Mouse (Mus musculus) layer of hippocampus, adult 11-12 months (tissue): ENCODE measurements around the gene Hist2h2aa2.

Experiments used
- DNase-seq: peaks from one replicate; pipeline ENCODE4 v3.0.0; 2022; ENCODE audit warnings: low spot score

Hist2h2aa2 gene

GRCm38 (mm10) chr3:96197129-96197749, 42.8 kb downstream of the Hist2h2aa2 start:
- peak; percentile 92 for DNase-seq

GRCm38 (mm10) chr3:96196437-96197128, 43.5 kb downstream of the Hist2h2aa2 start:
- no peak for DNase-seq

- no peak for DNase-seq
These were observed 44.3 kb downstream of the Hist2h2aa2 start for GRCm38 (mm10) chr3:96195616-96196313.

- no peak for DNase-seq
These were observed 45.1 kb downstream of the Hist2h2aa2 start for GRCm38 (mm10) chr3:96194966-96195365.

GRCm38 (mm10) chr3:96192977-96193376, 47.1 kb downstream of the Hist2h2aa2 start:
- no peak for DNase-seq
